Mouse (Mus musculus) liver, embryonic 13.5 days (tissue): ENCODE measurements around the gene Cd300e. TPM values are rescaled to one million over a fixed set of nuclear protein-coding genes. Genes with fewer than 3 reads are reported as not detected.

Experiments
- ATAC-seq: fragments of 200-750 bp; cut with Nextera tagmentation; 2 replicates; pipeline ENCODE4 v1.8.0; 2017; ENCODE audit warnings: low read depth, mild to moderate bottlenecking, moderate number of reproducible peaks, moderate library complexity
- DNase-seq: peaks from one replicate; pipeline ENCODE4 v3.0.0; 2022
- H3K27ac ChIP-seq: fragments of 300-500 bp; sonication (generic); 2 replicates; pipeline ENCODE4 v1.5.1; 2015; ENCODE audit warnings: moderate library complexity, mild to moderate bottlenecking, inconsistent platforms
- H3K27me3 ChIP-seq: fragments of 300-500 bp; sonication (generic); 2 replicates; pipeline ENCODE4 v1.6.1; 2015; ENCODE audit warnings: mild to moderate bottlenecking, inconsistent platforms
- H3K36me3 ChIP-seq: fragments of 300-500 bp; sonication (generic); 2 replicates; pipeline ENCODE4 v1.6.1; 2015; ENCODE audit warnings: mild to moderate bottlenecking, inconsistent platforms
- H3K4me1 ChIP-seq: fragments of 300-500 bp; sonication (generic); replicated peaks from 2 replicates; pipeline ENCODE4 v1.6.1; 2015; ENCODE audit warnings: inconsistent platforms
- H3K4me2 ChIP-seq: fragments of 300-500 bp; sonication (generic); 2 replicates; pipeline ENCODE4 v1.6.1; 2015; ENCODE audit warnings: inconsistent platforms, mild to moderate bottlenecking, moderate library complexity
- H3K4me3 ChIP-seq: fragments of 300-500 bp; sonication (generic); replicated peaks from 2 replicates; pipeline ENCODE4 v1.5.1; 2015; ENCODE audit warnings: mild to moderate bottlenecking, inconsistent platforms
- H3K9ac ChIP-seq: fragments of 300-500 bp; sonication (generic); 2 replicates; pipeline ENCODE4 v1.6.1; 2015; ENCODE audit warnings: mild to moderate bottlenecking, inconsistent platforms
- H3K9me3 ChIP-seq: fragments of 300-500 bp; sonication (generic); replicated peaks from 2 replicates; pipeline ENCODE4 v1.6.1; 2016; ENCODE audit warnings: inconsistent platforms
- WGBS: fragments of 180-500 bp; shearing (Covaris S2); methylation state at CpG from one replicate; pipeline ENCODE4 v1.1.7; 2015; ENCODE audit not compliant: insufficient replicate concordance; 5-methylcytosine and 5-hydroxymethylcytosine counted together
- polyA plus RNA-seq: library from polyadenylated mRNA; unstranded; fragments of >200 nt; fragmentation: Nextera tagmentation; extraction: Ambion mirVana; gene quantifications from 2 replicates; pipeline ENCODE4 v1.2.1, GENCODE M21; 2015

The Cd300e gene
- polyA plus RNA-seq: 0.68 and 0.82 TPM in 2 replicates

- DNase-seq (no peak), ATAC-seq (no peak)
- H3K27ac ChIP-seq: no peak within 1 kb of the TSS
- H3K4me2 ChIP-seq: no peak within 1 kb of the TSS
- no peaks in the 10 kb centered on the region for H3K4me1 ChIP-seq
- no peaks in the 10 kb centered on the region for H3K9me3 ChIP-seq
- H3K4me3 ChIP-seq: no peak within 1 kb of the TSS
- H3K9ac ChIP-seq: no peak within 1 kb of the TSS
- no peaks in the 10 kb centered on the region for H3K27me3 ChIP-seq
- no peaks in the 10 kb centered on the region for H3K36me3 ChIP-seq
- WGBS: 8% methylated on average over 5 of the region's 5 CpGs
Observed at GRCm38 (mm10) chr11:115062077-115062476, at the start of gene Cd300e. Gene Cd300e (minus strand): TSS chr11:115062177.

- H3K27me3 ChIP-seq: no peaks in the 10 kb centered on the region
- no peak for ATAC-seq
- H3K4me3 ChIP-seq: no peak overlapping the region
- no peak overlapping the region for H3K27ac ChIP-seq
- no peaks in the 10 kb centered on the region for H3K4me1 ChIP-seq
- no peaks in the 10 kb centered on the region for H3K9me3 ChIP-seq
- no peak for DNase-seq
- no peak overlapping the region for H3K4me2 ChIP-seq
- no peak overlapping the region for H3K9ac ChIP-seq
- H3K36me3 ChIP-seq: no peaks in the 10 kb centered on the region
- WGBS: 65% methylated on average over 4 of the region's 5 CpGs
Observed at GRCm38 (mm10) chr11:115110271-115110670, 48.3 kb upstream of the Cd300e start.

GRCm38 (mm10) chr11:115108176-115108575 is 46.2 kb upstream of the Cd300e start:
- ATAC-seq: no peak
- Histone ChIP-seq H3K27me3 (no peaks in the 10 kb centered on the region), H3K4me1 (no peaks in the 10 kb centered on the region), H3K36me3 (no peaks in the 10 kb centered on the region), H3K4me3 (no peak overlapping the region), H3K27ac (no peak overlapping the region), H3K9me3 (no peaks in the 10 kb centered on the region), H3K9ac (no peak overlapping the region), H3K4me2 (no peak overlapping the region)
- 79% methylated on average over 8 of the region's 8 CpGs for WGBS
- no peak for DNase-seq

- H3K27ac ChIP-seq: no peak overlapping the region
- H3K27me3 ChIP-seq: no peaks in the 10 kb centered on the region
- H3K9ac ChIP-seq: no peak overlapping the region
- WGBS: 35% methylated on average over 4 of the region's 4 CpGs
- no peak overlapping the region for H3K4me2 ChIP-seq
- no peak overlapping the region for H3K4me3 ChIP-seq
- ATAC-seq (no peak), DNase-seq (no peak)
- no peaks in the 10 kb centered on the region for H3K9me3 ChIP-seq
- H3K36me3 ChIP-seq: no peaks in the 10 kb centered on the region
- H3K4me1 ChIP-seq: no peaks in the 10 kb centered on the region
Observed at GRCm38 (mm10) chr11:115107403-115107916, 45.5 kb upstream of the Cd300e start.

GRCm38 (mm10) chr11:115106638-115107037 is 44.7 kb upstream of the Cd300e start:
- no peak overlapping the region for H3K4me2 ChIP-seq
- no peaks in the 10 kb centered on the region for H3K36me3 ChIP-seq
- ATAC-seq: no peak
- H3K4me1 ChIP-seq: no peaks in the 10 kb centered on the region
- no peak overlapping the region for H3K9ac ChIP-seq
- 49% methylated on average over 2 of the region's 2 CpGs for WGBS
- no peaks in the 10 kb centered on the region for H3K27me3 ChIP-seq
- H3K9me3 ChIP-seq: no peaks in the 10 kb centered on the region
- DNase-seq: no peak
- H3K4me3 ChIP-seq: no peak overlapping the region
- H3K27ac ChIP-seq: no peak overlapping the region

- DNase-seq (no peak), ATAC-seq (no peak)
- H3K9me3 ChIP-seq: no peaks in the 10 kb centered on the region
- no peaks in the 10 kb centered on the region for H3K4me1 ChIP-seq
- H3K4me3 ChIP-seq: no peak overlapping the region
- no peaks in the 10 kb centered on the region for H3K36me3 ChIP-seq
- no peak overlapping the region for H3K9ac ChIP-seq
- H3K4me2 ChIP-seq: no peak overlapping the region
- H3K27me3 ChIP-seq: no peaks in the 10 kb centered on the region
- no peak overlapping the region for H3K27ac ChIP-seq
- 69% methylated on average over 8 of the region's 8 CpGs for WGBS
Observed at GRCm38 (mm10) chr11:115104769-115105563, 43.0 kb upstream of the Cd300e start.

- no peaks in the 10 kb centered on the region for H3K4me1 ChIP-seq
- no peak overlapping the region for H3K9ac ChIP-seq
- H3K4me2 ChIP-seq: no peak overlapping the region
- ATAC-seq (no peak), DNase-seq (no peak)
- H3K27me3 ChIP-seq: no peaks in the 10 kb centered on the region
- WGBS: 68% methylated on average over 25 of the region's 25 CpGs
- H3K36me3 ChIP-seq: no peaks in the 10 kb centered on the region
- no peaks in the 10 kb centered on the region for H3K9me3 ChIP-seq
- H3K27ac ChIP-seq: no peak overlapping the region
- no peak overlapping the region for H3K4me3 ChIP-seq
Observed at GRCm38 (mm10) chr11:115103470-115104413, 41.8 kb upstream of the Cd300e start.

GRCm38 (mm10) chr11:115102116-115102515 is 40.1 kb upstream of the Cd300e start:
- 78% methylated on average over 9 of the region's 9 CpGs for WGBS
- H3K27ac ChIP-seq: no peak overlapping the region
- ATAC-seq (no peak), DNase-seq (no peak)
- H3K9ac ChIP-seq: no peak overlapping the region
- H3K4me3 ChIP-seq: no peak overlapping the region
- H3K36me3 ChIP-seq: no peaks in the 10 kb centered on the region
- no peaks in the 10 kb centered on the region for H3K9me3 ChIP-seq
- H3K4me1 ChIP-seq: no peaks in the 10 kb centered on the region
- no peaks in the 10 kb centered on the region for H3K27me3 ChIP-seq
- H3K4me2 ChIP-seq: no peak overlapping the region

GRCm38 (mm10) chr11:115101615-115102051 is 39.7 kb upstream of the Cd300e start:
- Histone ChIP-seq H3K4me1 (no peaks in the 10 kb centered on the region), H3K4me2 (no peak overlapping the region), H3K27me3 (no peaks in the 10 kb centered on the region), H3K9me3 (no peaks in the 10 kb centered on the region), H3K9ac (no peak overlapping the region), H3K4me3 (no peak overlapping the region), H3K27ac (no peak overlapping the region), H3K36me3 (no peaks in the 10 kb centered on the region)
- DNase-seq: no peak
- 59% methylated on average over 6 of the region's 6 CpGs for WGBS
- no peak for ATAC-seq

- Histone ChIP-seq H3K9me3 (no peaks in the 10 kb centered on the region), H3K4me1 (no peaks in the 10 kb centered on the region), H3K9ac (no peak overlapping the region), H3K36me3 (no peaks in the 10 kb centered on the region), H3K27me3 (no peaks in the 10 kb centered on the region), H3K4me2 (no peak overlapping the region), H3K4me3 (no peak overlapping the region), H3K27ac (no peak overlapping the region)
- DNase-seq: no peak
- 71% methylated on average over 7 of the region's 7 CpGs for WGBS
- no peak for ATAC-seq
Observed at GRCm38 (mm10) chr11:115100741-115101140, 38.8 kb upstream of the Cd300e start.

- no peak overlapping the region for H3K27ac ChIP-seq
- ATAC-seq (no peak), DNase-seq (no peak)
- no peak overlapping the region for H3K9ac ChIP-seq
- no peaks in the 10 kb centered on the region for H3K36me3 ChIP-seq
- H3K4me1 ChIP-seq: no peaks in the 10 kb centered on the region
- H3K9me3 ChIP-seq: no peaks in the 10 kb centered on the region
- H3K4me3 ChIP-seq: no peak overlapping the region
- H3K4me2 ChIP-seq: no peak overlapping the region
- WGBS: 64% methylated on average over 5 of the region's 5 CpGs
- no peaks in the 10 kb centered on the region for H3K27me3 ChIP-seq
Observed at GRCm38 (mm10) chr11:115100032-115100621, 38.1 kb upstream of the Cd300e start.
